Mouse (Mus musculus): Measurements from ENCODE around the gene Rbp3.
A peak's percentile ranks its signal among the peaks of the same experiment; 100 is the strongest.

Rbp3 gene

GRCm38 (mm10) chr14:33974752-33975151 is 20.9 kb downstream of the Rbp3 start:
- no peak for DNase-seq (ENCODE audit: low spot score)

DNA sequence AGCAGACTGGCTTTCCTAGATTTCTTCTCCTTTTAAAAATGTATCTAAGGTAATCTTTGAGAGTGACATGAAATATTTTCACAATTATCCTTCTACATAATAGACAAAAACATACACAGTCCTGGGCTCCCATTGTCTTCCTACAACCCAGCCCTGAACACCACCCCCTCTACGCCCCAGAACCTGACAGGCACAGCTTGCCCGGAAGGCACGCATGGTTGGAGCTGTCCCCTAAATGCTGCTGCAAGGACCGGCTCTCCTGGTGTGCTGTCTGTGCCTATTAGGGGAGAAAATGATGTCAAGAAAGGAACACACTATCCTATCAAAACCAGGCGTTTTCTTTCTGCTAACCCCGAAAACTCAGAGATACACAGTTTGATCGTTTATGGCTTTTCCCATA is 23.9 kb downstream of the Rbp3 start:
- no peak for DNase-seq (ENCODE audit: low spot score)

GRCm38 (mm10) chr14:33978604-33979059 is 24.8 kb downstream of the Rbp3 start, which contains the start of gene Zfp488:
TSS of gene Zfp488 (minus strand) at chr14:33978764.
- DNase-seq (ENCODE audit: low spot score) = no peak

GRCm38 (mm10) chr14:33989201-33989600 is 35.4 kb downstream of the Rbp3 start:
- DNase-seq (ENCODE audit: low spot score) = no peak

- DNase-seq (ENCODE audit: low spot score) = no peak
These were observed 38.2 kb downstream of the Rbp3 start for GRCm38 (mm10) chr14:33991971-33992370.

- DNase-seq (ENCODE audit: low spot score) = peak; percentile 3
These were observed 39.2 kb downstream of the Rbp3 start for GRCm38 (mm10) chr14:33993051-33993450.

DNA sequence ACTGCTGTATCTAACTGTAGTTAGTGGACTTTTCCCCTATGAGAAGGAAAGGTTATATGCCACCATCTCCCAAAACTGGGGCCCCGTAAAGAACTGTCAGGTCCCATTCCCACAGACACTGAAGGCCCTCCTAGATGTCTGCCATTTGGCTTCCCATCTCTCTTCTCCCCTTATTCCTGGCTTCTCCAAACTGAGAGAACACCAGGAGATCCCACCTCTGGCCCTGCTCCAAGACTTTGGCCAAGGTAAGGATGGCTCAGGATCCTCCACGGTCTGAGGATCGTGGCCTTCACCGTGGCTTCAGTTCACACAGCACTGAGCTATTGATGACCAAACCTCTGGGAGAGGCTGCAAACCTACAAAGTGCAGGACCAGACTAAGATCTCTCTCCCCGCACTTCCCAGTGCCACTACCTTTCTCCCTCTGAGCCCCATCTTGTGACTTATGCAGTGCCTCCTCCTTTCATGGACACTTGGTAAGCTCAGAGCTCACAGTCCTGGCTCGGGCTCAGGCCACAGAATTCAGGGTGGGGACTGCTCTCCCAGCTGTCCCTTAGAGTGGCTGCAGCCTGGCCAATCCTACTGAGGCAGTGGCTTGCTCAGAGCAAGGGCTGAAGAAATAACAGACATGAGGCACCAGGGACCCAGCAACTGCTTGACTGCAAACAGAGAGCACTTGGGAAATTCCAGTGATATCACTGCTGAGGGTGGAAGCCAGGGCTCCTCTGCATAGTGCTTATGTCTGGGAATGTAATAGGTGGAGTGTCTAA is 39.9 kb downstream of the Rbp3 start:
- peak; percentile 2 for DNase-seq (ENCODE audit: low spot score)

DNA sequence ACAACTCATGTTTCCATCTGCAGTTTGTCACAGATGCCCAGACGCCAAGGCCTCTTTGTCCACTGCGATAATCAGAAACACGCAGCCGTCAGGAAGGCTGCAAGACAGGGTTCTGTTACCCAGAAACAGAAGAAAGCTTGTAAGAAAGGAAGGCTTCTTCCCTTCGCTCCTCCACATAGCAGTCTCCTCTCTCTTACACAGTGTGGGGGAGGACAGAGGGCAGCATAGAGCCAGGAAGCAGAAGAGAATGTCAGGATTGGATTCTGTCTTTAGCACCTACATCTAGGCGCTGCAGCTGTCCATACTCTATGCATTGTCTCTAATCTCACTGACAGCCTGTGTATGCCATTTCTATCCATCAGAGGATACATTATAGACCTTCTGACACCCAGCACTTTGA is 43.6 kb downstream of the Rbp3 start:
- no peak for DNase-seq (ENCODE audit: low spot score)

- no peak for DNase-seq (ENCODE audit: low spot score)
These were observed 46.3 kb downstream of the Rbp3 start for GRCm38 (mm10) chr14:34000076-34000475.

- no peak for DNase-seq (ENCODE audit: low spot score)
These were observed 47.6 kb downstream of the Rbp3 start for GRCm38 (mm10) chr14:34001445-34001844.

DNA sequence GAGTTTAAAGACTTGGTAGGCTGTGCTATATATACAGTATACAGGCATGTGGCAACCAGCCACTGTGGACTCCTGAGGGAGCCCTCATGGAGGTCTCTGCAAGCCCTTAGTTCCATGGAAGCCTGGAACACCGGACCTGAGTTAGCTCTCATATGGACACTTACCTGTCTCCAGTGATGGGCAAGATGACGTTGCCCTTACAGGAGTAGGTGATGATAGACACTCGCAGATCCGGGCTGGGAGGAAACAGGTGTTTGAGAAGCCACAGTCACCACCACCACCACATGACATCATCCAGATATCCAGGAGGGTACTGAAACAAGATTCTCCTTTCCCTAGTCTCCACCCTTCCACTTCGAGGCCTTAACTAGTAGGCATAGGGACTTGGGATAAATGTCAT is 48.6 kb downstream of the Rbp3 start:
- no peak for DNase-seq (ENCODE audit: low spot score)
